Mouse (Mus musculus): ENCODE data around the gene Tusc2. TPM values are rescaled to one million over a fixed set of nuclear protein-coding genes. Genes with fewer than 3 reads are reported as not detected.

The Tusc2 gene
- polyA plus RNA-seq, 1 experiment from 2014 or later, result 38.2 TPM

- no peak for TF ChIP-seq CTCF (IDR thresholded peaks at IDR 0.05; ENCODE audit: low read depth)
- WGBS, result 79% methylated on average over 25 of the region's 25 CpGs
- Histone ChIP-seq H3K27me3 (ENCODE audit: insufficient read depth, low read length) (no peaks in the 10 kb centered on the region), H3K27ac (ENCODE audit: low read depth) (no peak overlapping the region), H3K4me2 (peak overlapping the region; percentile 96), H3K4me1 (ENCODE audit: insufficient read depth) (peaks cover 8% of the 10 kb centered on the region; the same call in 1 of the 2 replicates), H3K36me3 (ENCODE audit: insufficient read depth) (peaks cover 57% of the 10 kb centered on the region), H3K9ac (no peak overlapping the region), H3K4me3 (ENCODE audit: low read depth, low read length) (peak overlapping the region; percentile 4; the same call in 1 of the 2 replicates), H3K9me3 (ENCODE audit: low read depth, low read length) (no peaks in the 10 kb centered on the region)
- no peak for DNase-seq
- ATAC-seq (ENCODE audit: insufficient read depth), result no peak
These were observed 27.2 kb downstream of the Tusc2 start for GRCm38 (mm10) chr9:107590058-107590772.

- peaks cover 8% of the 10 kb centered on the region; the same call in 1 of the 2 replicates for H3K4me1 ChIP-seq (ENCODE audit: insufficient read depth)
These were observed 27.7 kb downstream of the Tusc2 start for GRCm38 (mm10) chr9:107590773-107591060.

GRCm38 (mm10) chr9:107593101-107593976, 30.3 kb downstream of the Tusc2 start:
- no peak for TF ChIP-seq CTCF (IDR thresholded peaks at IDR 0.05; ENCODE audit: low read depth)
- Histone ChIP-seq H3K4me3 (ENCODE audit: low read depth, low read length) (no peak overlapping the region), H3K9ac (no peak overlapping the region), H3K27me3 (ENCODE audit: insufficient read depth, low read length) (no peaks in the 10 kb centered on the region), H3K36me3 (ENCODE audit: insufficient read depth) (peaks cover 57% of the 10 kb centered on the region), H3K4me1 (ENCODE audit: insufficient read depth) (peaks cover 5% of the 10 kb centered on the region; the same call in 1 of the 2 replicates), H3K27ac (ENCODE audit: low read depth) (no peak overlapping the region), H3K9me3 (ENCODE audit: low read depth, low read length) (no peaks in the 10 kb centered on the region), H3K4me2 (no peak overlapping the region)
- 81% methylated on average over 11 of the region's 11 CpGs for WGBS
- DNase-seq (no peak), ATAC-seq (ENCODE audit: insufficient read depth) (no peak)

More at GRCm38 (mm10) chr9:107590773-107591060, 27.7 kb downstream of the Tusc2 start:
- ATAC-seq (ENCODE audit: insufficient read depth) (no peak), DNase-seq (no peak)
- Histone ChIP-seq H3K4me2 (no peak overlapping the region), H3K27ac (ENCODE audit: low read depth) (no peak overlapping the region), H3K4me3 (ENCODE audit: low read depth, low read length) (no peak overlapping the region), H3K9ac (no peak overlapping the region), H3K9me3 (ENCODE audit: low read depth, low read length) (no peaks in the 10 kb centered on the region), H3K36me3 (ENCODE audit: insufficient read depth) (peaks cover 57% of the 10 kb centered on the region), H3K27me3 (ENCODE audit: insufficient read depth, low read length) (no peaks in the 10 kb centered on the region)
- TF ChIP-seq CTCF (IDR thresholded peaks at IDR 0.05; ENCODE audit: low read depth), result no peak
- 90% methylated on average over 6 of the region's 6 CpGs for WGBS

- no peaks in the 10 kb centered on the region for H3K9me3 ChIP-seq (ENCODE audit: low read depth, low read length)
- H3K4me1 ChIP-seq (ENCODE audit: insufficient read depth), result no peaks in the 10 kb centered on the region
- H3K4me3 ChIP-seq (ENCODE audit: low read depth, low read length), result no peak overlapping the region
- H3K27ac ChIP-seq (ENCODE audit: low read depth), result no peak overlapping the region
- 82% methylated on average over 8 of the region's 8 CpGs for WGBS
- no peak for TF ChIP-seq CTCF (IDR thresholded peaks at IDR 0.05; ENCODE audit: low read depth)
- peaks cover 57% of the 10 kb centered on the region for H3K36me3 ChIP-seq (ENCODE audit: insufficient read depth)
- DNase-seq, result no peak
- H3K4me2 ChIP-seq, result no peak overlapping the region
- no peak overlapping the region for H3K9ac ChIP-seq
- H3K27me3 ChIP-seq (ENCODE audit: insufficient read depth, low read length), result no peaks in the 10 kb centered on the region
- no peak for ATAC-seq (ENCODE audit: insufficient read depth)
These were observed 31.4 kb downstream of the Tusc2 start for GRCm38 (mm10) chr9:107594281-107595062.

GRCm38 (mm10) chr9:107596619-107597569, 33.8 kb downstream of the Tusc2 start:
- ATAC-seq (ENCODE audit: insufficient read depth), result no peak

GRCm38 (mm10) chr9:107598385-107598784, 35.3 kb downstream of the Tusc2 start:
- Histone ChIP-seq H3K36me3 (ENCODE audit: insufficient read depth) (peaks cover 18% of the 10 kb centered on the region), H3K9me3 (ENCODE audit: low read depth, low read length) (no peaks in the 10 kb centered on the region), H3K9ac (no peak overlapping the region), H3K4me1 (ENCODE audit: insufficient read depth) (no peaks in the 10 kb centered on the region), H3K4me3 (ENCODE audit: low read depth, low read length) (no peak overlapping the region), H3K4me2 (no peak overlapping the region), H3K27ac (ENCODE audit: low read depth) (no peak overlapping the region), H3K27me3 (ENCODE audit: insufficient read depth, low read length) (no peaks in the 10 kb centered on the region)
- DNase-seq, result no peak
- WGBS, result 62% methylated on average over 5 of the region's 5 CpGs
- no peak for ATAC-seq (ENCODE audit: insufficient read depth)
- TF ChIP-seq CTCF (IDR thresholded peaks at IDR 0.05; ENCODE audit: low read depth), result no peak

More at GRCm38 (mm10) chr9:107596619-107597569, 33.8 kb downstream of the Tusc2 start:
- H3K9me3 ChIP-seq (ENCODE audit: low read depth, low read length), result no peaks in the 10 kb centered on the region
- no peaks in the 10 kb centered on the region for H3K27me3 ChIP-seq (ENCODE audit: insufficient read depth, low read length)
- H3K4me3 ChIP-seq (ENCODE audit: low read depth, low read length), result no peak overlapping the region
- no peak overlapping the region for H3K4me2 ChIP-seq
- no peak for TF ChIP-seq CTCF (IDR thresholded peaks at IDR 0.05; ENCODE audit: low read depth)
- H3K36me3 ChIP-seq (ENCODE audit: insufficient read depth), result peaks cover 33% of the 10 kb centered on the region
- no peaks in the 10 kb centered on the region for H3K4me1 ChIP-seq (ENCODE audit: insufficient read depth)
- no peak overlapping the region; the same call in 1 of the 2 replicates for H3K27ac ChIP-seq (ENCODE audit: low read depth)
- no peak overlapping the region for H3K9ac ChIP-seq
- DNase-seq, result no peak
- WGBS, result 83% methylated on average over 11 of the region's 11 CpGs

All from lung, embryonic 14.5 days (tissue).